Mouse (Mus musculus) thymus, adult 2 months (tissue): ENCODE data around the gene E030018B13Rik.

Source experiments
- CTCF ChIP-seq: fragments of 200-500 bp; IDR thresholded peaks from 2 replicates; pipeline ENCODE4 v1.5.1; 2012; ENCODE audit warnings: mild to moderate bottlenecking, control low read depth, low read length, moderate library complexity, borderline replicate concordance; ENCODE audit not compliant: control insufficient read depth, poor library complexity, insufficient read depth; ENCODE audit errors: extremely low read depth
- POLR2A ChIP-seq: fragments of 200-500 bp; IDR thresholded peaks from 2 replicates; pipeline ENCODE4 v1.6.1; 2012; ENCODE audit warnings: mild to moderate bottlenecking, low read length, control low read depth, moderate library complexity; ENCODE audit not compliant: control insufficient read depth, poor library complexity, insufficient read depth; ENCODE audit errors: extremely low read depth

- TF ChIP-seq POLR2A: no peak
- no peak for TF ChIP-seq CTCF
Measured at GRCm38 (mm10) chr7:63941501-63941900, 24.8 kb downstream of the E030018B13Rik start.
